Mouse (Mus musculus): ENCODE measurements around the gene Fbxw19.
"Not testable (repeated sequence)": the region's sequence is repeated elsewhere in the genome, so short reads cannot be mapped to it uniquely, and the experiment has no call there.

Fbxw19 gene

GRCm38 (mm10) chr9:109495775-109496174, at the start of gene Fbxw19:
Gene Fbxw19 (minus strand): TSS chr9:109495875.
- not testable (repeated sequence) for DNase-seq

GRCm38 (mm10) chr9:109523385-109524064, 27.9 kb upstream of the Fbxw19 start:
- DNase-seq = no peak

GRCm38 (mm10) chr9:109449040-109449439, 46.6 kb downstream of the Fbxw19 start, which contains the start of gene Fbxw16:
Gene Fbxw16 (minus strand): TSS chr9:109449140.
- no peak for DNase-seq

- no peak for DNase-seq
These were observed 62.7 kb downstream of the Fbxw19 start for GRCm38 (mm10) chr9:109432956-109433355.

All from cerebellum, postnatal 14 days (tissue).